Mouse (Mus musculus) lung, postnatal 0 days (tissue): ENCODE results near the gene Smim24. TPM values are rescaled to one million over a fixed set of nuclear protein-coding genes. Genes with fewer than 3 reads are reported as not detected.

ENCODE experiments used
- ATAC-seq: fragments of 200-750 bp; cut with Nextera tagmentation; 2 replicates; pipeline ENCODE4 v1.8.0; 2017; ENCODE audit warnings: moderate library complexity
- DNase-seq: peaks from one replicate; pipeline ENCODE4 v3.0.0-alpha.2; 2016; ENCODE audit warnings: low spot score
- H3K27ac ChIP-seq: fragments of 300-500 bp; sonication (generic); 2 replicates; pipeline ENCODE4 v1.5.1; 2014; ENCODE audit warnings: antibody characterized with exemption, mild to moderate bottlenecking, low read length, mixed read lengths
- H3K27me3 ChIP-seq: fragments of 300-500 bp; sonication (generic); replicated peaks from 2 replicates; pipeline ENCODE4 v1.6.1; 2014; ENCODE audit warnings: low read length, mixed read lengths; ENCODE audit not compliant: insufficient read depth
- H3K36me3 ChIP-seq: fragments of 300-500 bp; sonication (generic); 2 replicates; pipeline ENCODE4 v1.6.1; 2014; ENCODE audit warnings: low read length, mixed read lengths; ENCODE audit not compliant: insufficient read depth
- H3K4me1 ChIP-seq: fragments of 300-500 bp; sonication (generic); 2 replicates; pipeline ENCODE4 v1.6.1; 2014; ENCODE audit warnings: antibody characterized with exemption, low read depth, low read length, mixed read lengths; ENCODE audit not compliant: insufficient read depth
- H3K4me2 ChIP-seq: fragments of 300-500 bp; sonication (generic); replicated peaks from 2 replicates; pipeline ENCODE4 v1.6.1; 2014; ENCODE audit warnings: low read depth, mild to moderate bottlenecking, low read length, moderate library complexity, mixed read lengths
- H3K4me3 ChIP-seq: fragments of 300-500 bp; sonication (generic); 2 replicates; pipeline ENCODE4 v1.5.1; 2014; ENCODE audit warnings: low read depth, low read length
- H3K9ac ChIP-seq: fragments of 300-500 bp; sonication (generic); replicated peaks from 2 replicates; pipeline ENCODE4 v1.6.1; 2014; ENCODE audit warnings: low read depth, mild to moderate bottlenecking
- H3K9me3 ChIP-seq: fragments of 300-500 bp; sonication (generic); 2 replicates; pipeline ENCODE4 v1.6.1; 2016; ENCODE audit warnings: low read length, mixed read lengths
- CTCF ChIP-seq: IDR thresholded peaks from 2 replicates; pipeline ENCODE4 v1.5.1; 2016; ENCODE audit warnings: antibody characterized with exemption, mild to moderate bottlenecking
- EP300 ChIP-seq: IDR thresholded peaks from 2 replicates; pipeline ENCODE4 v1.6.1; 2016; ENCODE audit warnings: antibody characterized with exemption, mild to moderate bottlenecking, control low read depth
- WGBS: fragments of 180-500 bp; shearing (Covaris S2); extraction: QIAGEN DNeasy Blood & Tissue Kit; methylation state at CpG from one replicate; pipeline ENCODE4 v1.1.7; 2014; 5-methylcytosine and 5-hydroxymethylcytosine counted together
- polyA plus RNA-seq: library from polyadenylated mRNA; unstranded; fragments of >200 nt; fragmentation: Nextera tagmentation; extraction: Ambion mirVana; gene quantifications from 2 replicates; pipeline ENCODE4 v1.2.1, GENCODE M21; 2015

Gene Smim24
- polyA plus RNA-seq, 1 experiment from 2014 or later = 3.1 TPM

- Histone ChIP-seq H3K4me1 (peaks cover 26% of the 10 kb centered on the region), H3K9me3 (no peaks in the 10 kb centered on the region), H3K4me2 (peak overlapping the region; percentile 87), H3K27ac (peak overlapping the region; percentile 95), H3K9ac (peak overlapping the region; percentile 60), H3K27me3 (no peaks in the 10 kb centered on the region), H3K4me3 (peak overlapping the region; percentile 81), H3K36me3 (no peaks in the 10 kb centered on the region)
- no peak for TF ChIP-seq EP300
- peak; percentile 41 for TF ChIP-seq CTCF
- DNase-seq (peak; percentile 97), ATAC-seq (peak; percentile 58)
- under 1% methylated on average over 19 of the region's 20 CpGs for WGBS
Measured at GRCm38 (mm10) chr10:81429605-81430061, 36.8 kb downstream of the Smim24 start.

DNA sequence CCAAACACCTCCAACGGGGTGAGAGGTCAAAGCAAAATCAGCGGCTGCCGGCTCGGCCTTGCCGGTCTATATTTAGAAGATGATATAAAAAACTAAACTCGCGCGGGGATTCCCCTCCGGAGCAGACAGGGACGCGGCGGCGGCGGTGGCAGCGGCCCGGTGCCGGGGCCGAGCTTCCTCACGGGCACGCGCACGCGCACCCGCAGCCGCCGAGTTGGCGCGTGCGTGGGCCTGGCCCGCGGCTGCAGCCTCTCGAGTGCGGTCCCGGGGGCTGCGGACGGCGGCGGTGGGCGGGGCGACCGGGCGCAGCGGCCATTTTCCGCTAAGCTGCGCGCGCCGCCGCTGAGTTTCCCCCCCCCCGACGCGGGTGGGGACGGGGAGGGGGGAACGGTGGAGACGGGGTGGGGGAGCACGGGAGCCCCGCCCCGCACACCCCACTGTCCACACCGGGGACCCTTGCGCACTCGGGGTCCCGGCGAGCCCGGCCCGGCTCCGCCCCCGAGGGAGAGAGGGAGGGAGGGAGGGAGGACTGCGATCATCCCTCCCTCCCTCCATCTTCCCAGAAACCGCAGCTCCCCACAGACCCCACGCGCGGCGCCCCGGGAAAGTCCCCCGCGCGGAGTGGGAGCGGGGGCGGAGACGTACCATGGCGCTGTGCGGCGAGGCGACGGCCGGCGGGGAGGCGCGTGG lies 37.4 kb downstream of the Smim24 start:
- Histone ChIP-seq H3K27me3 (no peaks in the 10 kb centered on the region), H3K36me3 (no peaks in the 10 kb centered on the region), H3K4me2 (peak overlapping the region; percentile 87), H3K4me1 (peaks cover 22% of the 10 kb centered on the region), H3K9ac (peak overlapping the region; percentile 60), H3K9me3 (no peaks in the 10 kb centered on the region), H3K27ac (peak overlapping the region; percentile 95), H3K4me3 (peak overlapping the region; percentile 81)
- peak; percentile 88 for DNase-seq
- TF ChIP-seq EP300 (no peak), CTCF (no peak)
- ATAC-seq = peak; percentile 27
- 0% methylated on average over 26 of the region's 89 CpGs for WGBS

DNA sequence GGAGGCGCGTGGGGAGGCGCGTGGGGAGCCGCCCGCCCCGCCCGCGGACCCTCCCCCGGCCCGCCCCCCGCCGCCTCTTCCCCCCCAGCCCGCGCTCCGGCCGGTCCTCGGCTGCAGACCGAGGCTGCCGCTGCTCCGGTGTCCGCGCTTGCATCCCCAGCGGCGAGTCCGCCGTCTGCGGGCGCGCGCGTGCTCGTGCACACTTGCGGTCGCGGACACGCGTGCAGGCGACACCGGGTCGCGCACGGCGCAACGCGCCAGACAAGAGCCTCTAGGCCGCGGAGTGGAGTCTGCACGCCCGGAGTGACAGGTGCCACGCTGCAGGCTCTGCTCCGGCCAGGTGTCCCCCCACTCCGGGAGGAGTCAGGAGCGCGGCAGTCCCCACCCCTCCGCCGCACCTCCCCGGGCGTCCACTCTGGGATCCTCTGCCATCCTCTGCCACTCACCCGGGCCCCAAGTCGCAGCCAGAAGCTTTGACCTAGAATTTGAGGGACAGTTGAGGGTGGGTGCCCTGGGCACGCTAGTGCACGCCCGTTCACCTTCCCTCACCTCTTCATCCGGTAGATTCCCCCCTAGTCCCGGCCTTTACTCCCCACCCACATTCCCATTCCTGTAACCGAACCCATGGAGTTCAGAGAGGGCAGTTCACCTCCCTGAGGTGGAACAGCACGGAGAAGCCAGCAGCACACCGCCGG lies 38.1 kb downstream of the Smim24 start:
- no peak for DNase-seq
- Histone ChIP-seq H3K4me3 (peak overlapping the region; percentile 81), H3K9me3 (no peaks in the 10 kb centered on the region), H3K9ac (peak overlapping the region; percentile 60), H3K36me3 (no peaks in the 10 kb centered on the region), H3K27ac (peak overlapping the region; percentile 95), H3K27me3 (no peaks in the 10 kb centered on the region), H3K4me2 (peak overlapping the region; percentile 87), H3K4me1 (peaks cover 19% of the 10 kb centered on the region)
- WGBS = 3% methylated on average over 22 of the region's 70 CpGs
- TF ChIP-seq CTCF (no peak), EP300 (no peak)
- peak; percentile 7 for ATAC-seq

DNA sequence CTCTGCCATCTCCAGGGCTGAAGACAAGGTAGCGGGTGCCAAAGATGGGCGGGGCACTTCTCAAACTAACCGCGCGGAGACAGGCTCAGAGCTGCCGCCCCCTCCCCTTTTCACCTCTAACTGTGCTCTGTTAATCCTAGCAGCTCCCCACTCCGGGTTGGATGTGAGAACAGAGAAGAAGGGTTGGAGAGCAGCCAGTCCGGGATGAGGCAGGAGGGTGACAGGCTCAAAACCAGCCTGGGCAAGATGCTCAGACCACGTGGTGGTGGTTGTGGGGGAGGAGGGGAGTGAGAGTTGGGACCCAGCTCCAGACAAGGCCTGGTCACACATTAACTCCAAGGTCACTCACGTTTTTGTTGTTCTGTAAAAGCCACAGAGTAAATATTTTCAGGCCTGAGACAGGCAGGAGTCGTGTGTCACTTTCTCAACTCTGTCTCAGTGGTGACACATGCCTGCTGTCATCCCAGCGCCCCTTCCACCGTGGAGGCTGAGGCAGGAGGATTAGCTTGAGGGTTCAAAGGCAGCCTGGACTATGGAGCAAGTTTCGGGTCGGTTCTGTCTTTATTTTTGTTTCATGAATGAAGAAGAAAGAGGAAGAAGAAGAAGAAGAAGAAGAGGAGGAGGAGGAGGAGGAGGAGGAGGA lies 38.8 kb downstream of the Smim24 start:
- Histone ChIP-seq H3K27ac (no peak overlapping the region), H3K36me3 (no peaks in the 10 kb centered on the region), H3K4me2 (peak overlapping the region; percentile 87), H3K4me1 (peaks cover 19% of the 10 kb centered on the region), H3K9me3 (no peaks in the 10 kb centered on the region), H3K4me3 (no peak overlapping the region), H3K27me3 (no peaks in the 10 kb centered on the region), H3K9ac (no peak overlapping the region)
- 18% methylated on average over 15 of the region's 15 CpGs for WGBS
- no peak for DNase-seq
- ATAC-seq = no peak
- TF ChIP-seq CTCF = no peak
- TF ChIP-seq EP300 = no peak

DNA sequence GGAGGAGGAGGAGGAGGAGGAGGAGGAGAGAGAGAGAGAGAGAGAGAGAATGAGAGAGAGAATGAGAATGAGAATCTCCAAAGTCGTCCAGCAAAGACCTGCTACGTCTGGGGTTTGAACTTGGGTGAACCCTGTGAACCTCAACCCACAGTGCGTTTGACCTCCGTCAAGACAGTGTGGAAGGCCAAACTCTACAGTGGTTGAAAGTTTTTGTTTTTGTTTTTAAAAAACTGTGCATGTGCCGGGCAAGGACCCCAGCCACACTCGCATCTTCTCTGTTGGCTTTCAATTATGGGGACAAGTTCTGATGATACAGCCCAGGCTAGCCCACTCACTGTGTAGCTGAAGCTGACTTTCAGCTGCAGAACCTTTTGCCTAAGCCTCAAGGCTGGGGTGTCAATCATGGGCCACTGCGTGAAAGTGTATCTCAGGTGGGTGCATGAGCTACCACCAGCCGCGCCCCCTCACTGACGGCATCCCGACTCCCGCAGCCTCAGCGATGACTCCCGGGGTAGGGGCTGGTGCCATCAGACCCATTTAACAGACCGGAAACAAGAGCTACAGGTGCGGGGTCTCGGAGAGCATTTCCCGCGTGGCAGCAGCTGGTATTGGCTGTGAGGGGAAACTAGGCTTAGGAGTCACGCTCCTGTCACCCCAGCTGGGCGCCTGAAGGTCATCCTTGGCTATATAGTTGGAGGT lies 39.5 kb downstream of the Smim24 start:
- Histone ChIP-seq H3K4me3 (no peak overlapping the region), H3K9ac (no peak overlapping the region), H3K4me1 (peaks cover 17% of the 10 kb centered on the region), H3K36me3 (no peaks in the 10 kb centered on the region), H3K9me3 (no peaks in the 10 kb centered on the region), H3K4me2 (peak overlapping the region; percentile 36), H3K27me3 (no peaks in the 10 kb centered on the region), H3K27ac (no peak overlapping the region)
- no peak for DNase-seq
- no peak for ATAC-seq
- TF ChIP-seq EP300 = no peak
- TF ChIP-seq CTCF = no peak
- 60% methylated on average over 21 of the region's 21 CpGs for WGBS

- no peak for TF ChIP-seq CTCF
- peak; percentile 89 for TF ChIP-seq EP300
- no peaks in the 10 kb centered on the region for H3K9me3 ChIP-seq
- peak overlapping the region; percentile 52 for H3K4me2 ChIP-seq
- 3% methylated on average over 17 of the region's 17 CpGs for WGBS
- H3K36me3 ChIP-seq = no peaks in the 10 kb centered on the region
- H3K4me1 ChIP-seq = peaks cover 16% of the 10 kb centered on the region
- H3K27ac ChIP-seq = 0 out of 2 replicates have a peak overlapping the region, but pooled peaks have one; percentile 48
- ATAC-seq (peak; percentile 85), DNase-seq (peak; percentile 99)
- H3K9ac ChIP-seq = no peak overlapping the region
- no peaks in the 10 kb centered on the region for H3K27me3 ChIP-seq
- H3K4me3 ChIP-seq = no peak overlapping the region
Measured at GRCm38 (mm10) chr10:81432868-81433262, 40.0 kb downstream of the Smim24 start.
